Mouse (Mus musculus): Measurements from ENCODE around the gene Lrp2bp. TPM values are rescaled to one million over a fixed set of nuclear protein-coding genes. Genes with fewer than 3 reads are reported as not detected.

Gene Lrp2bp
- polyA plus RNA-seq, 1 experiment from 2014 or later: 0.80 TPM

GRCm38 (mm10) chr8:46010746-46011680 lies 11.9 kb downstream of the Lrp2bp start:
- Histone ChIP-seq H3K27ac (ENCODE audit: low read length) (peak overlapping the region; percentile 48), H3K4me3 (ENCODE audit: low read length) (peak overlapping the region; percentile 18), H3K27me3 (ENCODE audit: control insufficient read depth, insufficient read depth, low read depth, low read length) (no peaks in the 10 kb centered on the region), H3K4me2 (ENCODE audit: low read depth, low read length) (peak overlapping the region; percentile 36), H3K9ac (ENCODE audit: low read length) (peak overlapping the region; percentile 44), H3K36me3 (ENCODE audit: control insufficient read depth, insufficient read depth, low read length) (no peaks in the 10 kb centered on the region), H3K4me1 (replicated peaks; ENCODE audit: control insufficient read depth, insufficient read depth, low read length) (peaks cover 8% of the 10 kb centered on the region), H3K9me3 (ENCODE audit: control insufficient read depth, low read length) (no peaks in the 10 kb centered on the region)
- WGBS: 11% methylated on average over 17 of the region's 17 CpGs
- ATAC-seq (ENCODE audit: low read depth): peak; percentile 83

DNA sequence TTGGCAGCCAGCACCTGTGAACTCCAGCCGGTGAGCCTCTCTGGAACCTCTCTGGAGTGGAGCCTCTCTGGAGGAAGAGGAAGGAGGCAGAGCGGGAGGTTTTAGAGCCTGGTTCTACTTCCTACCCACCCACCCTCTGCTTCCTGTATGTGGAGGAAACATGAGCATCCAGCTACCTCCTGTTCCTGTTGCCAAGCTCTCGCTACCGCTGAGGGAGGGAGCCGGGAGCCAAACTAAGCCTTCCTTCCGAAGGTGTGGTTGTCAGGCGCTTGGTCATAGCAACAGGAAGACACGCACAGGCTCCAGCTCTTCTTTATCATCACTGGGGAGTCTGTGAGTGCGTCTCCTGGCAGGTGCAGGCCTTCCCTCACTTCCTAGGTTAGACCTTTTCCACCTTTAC lies 23.1 kb downstream of the Lrp2bp start:
- H3K4me2 ChIP-seq (ENCODE audit: low read depth, low read length): no peak overlapping the region
- 0 out of 2 replicates have a peak, but pooled peaks cover 4% of the 10 kb centered on the region for H3K4me1 ChIP-seq (replicated peaks; ENCODE audit: control insufficient read depth, insufficient read depth, low read length)
- no peaks in the 10 kb centered on the region for H3K36me3 ChIP-seq (ENCODE audit: control insufficient read depth, insufficient read depth, low read length)
- H3K9me3 ChIP-seq (ENCODE audit: control insufficient read depth, low read length): no peaks in the 10 kb centered on the region
- no peaks in the 10 kb centered on the region for H3K27me3 ChIP-seq (ENCODE audit: control insufficient read depth, insufficient read depth, low read depth, low read length)
- no peak for ATAC-seq (ENCODE audit: low read depth)
- no peak overlapping the region for H3K27ac ChIP-seq (ENCODE audit: low read length)
- H3K4me3 ChIP-seq (ENCODE audit: low read length): no peak overlapping the region
- H3K9ac ChIP-seq (ENCODE audit: low read length): no peak overlapping the region
- WGBS: 72% methylated on average over 9 of the region's 9 CpGs

DNA sequence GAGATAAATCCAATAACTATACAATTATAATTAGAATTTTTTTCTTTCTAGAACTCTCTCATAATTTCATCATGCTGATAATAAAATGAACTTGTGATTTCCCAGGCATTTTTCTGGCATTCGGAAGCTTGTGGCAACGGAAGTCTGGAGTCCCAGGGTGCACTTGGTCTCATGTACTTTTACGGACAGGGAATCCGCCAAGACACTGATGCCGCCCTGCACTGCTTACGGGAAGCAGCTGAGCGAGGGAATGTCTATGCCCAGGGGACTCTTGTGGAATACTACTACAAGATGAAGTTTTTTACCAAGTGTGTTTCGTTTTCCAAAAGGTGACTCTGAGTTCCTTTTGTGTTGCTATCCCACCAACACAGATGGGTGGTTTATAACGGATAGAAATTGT lies 23.7 kb downstream of the Lrp2bp start:
- H3K4me3 ChIP-seq (ENCODE audit: low read length): no peak overlapping the region
- no peaks in the 10 kb centered on the region for H3K36me3 ChIP-seq (ENCODE audit: control insufficient read depth, insufficient read depth, low read length)
- H3K27me3 ChIP-seq (ENCODE audit: control insufficient read depth, insufficient read depth, low read depth, low read length): no peaks in the 10 kb centered on the region
- no peak overlapping the region for H3K9ac ChIP-seq (ENCODE audit: low read length)
- no peak for ATAC-seq (ENCODE audit: low read depth)
- no peaks in the 10 kb centered on the region for H3K9me3 ChIP-seq (ENCODE audit: control insufficient read depth, low read length)
- 0 out of 2 replicates have a peak, but pooled peaks cover 4% of the 10 kb centered on the region for H3K4me1 ChIP-seq (replicated peaks; ENCODE audit: control insufficient read depth, insufficient read depth, low read length)
- WGBS: 89% methylated on average over 9 of the region's 9 CpGs
- H3K4me2 ChIP-seq (ENCODE audit: low read depth, low read length): no peak overlapping the region
- no peak overlapping the region for H3K27ac ChIP-seq (ENCODE audit: low read length)

GRCm38 (mm10) chr8:46024392-46024791 lies 25.3 kb downstream of the Lrp2bp start:
- H3K9ac ChIP-seq (ENCODE audit: low read length): no peak overlapping the region
- H3K27me3 ChIP-seq (ENCODE audit: control insufficient read depth, insufficient read depth, low read depth, low read length): no peaks in the 10 kb centered on the region
- 0 out of 2 replicates have a peak, but pooled peaks cover 4% of the 10 kb centered on the region for H3K4me1 ChIP-seq (replicated peaks; ENCODE audit: control insufficient read depth, insufficient read depth, low read length)
- 29% methylated on average over 4 of the region's 4 CpGs for WGBS
- no peak overlapping the region for H3K4me3 ChIP-seq (ENCODE audit: low read length)
- no peaks in the 10 kb centered on the region for H3K36me3 ChIP-seq (ENCODE audit: control insufficient read depth, insufficient read depth, low read length)
- no peak overlapping the region for H3K4me2 ChIP-seq (ENCODE audit: low read depth, low read length)
- no peaks in the 10 kb centered on the region for H3K9me3 ChIP-seq (ENCODE audit: control insufficient read depth, low read length)
- ATAC-seq (ENCODE audit: low read depth): peak; percentile 99
- H3K27ac ChIP-seq (ENCODE audit: low read length): peak overlapping the region; percentile 73

DNA sequence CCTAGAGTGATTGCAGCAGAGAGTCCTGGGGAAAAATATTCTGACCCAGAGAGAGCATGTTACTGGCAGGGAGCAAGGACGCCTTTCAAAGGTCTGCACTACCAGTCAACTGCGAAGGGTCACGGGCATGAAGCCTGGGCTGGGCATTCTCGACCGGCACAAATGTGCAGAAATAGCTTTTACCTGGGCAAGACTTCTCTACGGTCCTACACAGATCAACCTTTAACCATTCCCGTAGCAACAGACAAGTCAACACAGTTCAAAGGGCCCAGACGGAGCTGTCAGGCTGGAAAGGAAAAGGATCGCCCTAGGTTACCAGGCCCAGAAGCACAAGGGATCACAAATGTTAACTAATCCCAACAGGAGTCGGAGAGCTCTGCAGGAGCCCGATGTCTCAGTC lies 37.1 kb downstream of the Lrp2bp start:
- WGBS: 74% methylated on average over 11 of the region's 11 CpGs
- Histone ChIP-seq H3K36me3 (ENCODE audit: control insufficient read depth, insufficient read depth, low read length) (peaks cover 7% of the 10 kb centered on the region), H3K4me1 (replicated peaks; ENCODE audit: control insufficient read depth, insufficient read depth, low read length) (no peaks in the 10 kb centered on the region), H3K4me3 (ENCODE audit: low read length) (no peak overlapping the region), H3K9me3 (ENCODE audit: control insufficient read depth, low read length) (no peaks in the 10 kb centered on the region), H3K27ac (ENCODE audit: low read length) (no peak overlapping the region), H3K27me3 (ENCODE audit: control insufficient read depth, insufficient read depth, low read depth, low read length) (no peaks in the 10 kb centered on the region), H3K4me2 (ENCODE audit: low read depth, low read length) (no peak overlapping the region), H3K9ac (ENCODE audit: low read length) (no peak overlapping the region)
- no peak for ATAC-seq (ENCODE audit: low read depth)

- H3K4me2 ChIP-seq (ENCODE audit: low read depth, low read length): no peak overlapping the region
- no peak overlapping the region for H3K4me3 ChIP-seq (ENCODE audit: low read length)
- H3K4me1 ChIP-seq (replicated peaks; ENCODE audit: control insufficient read depth, insufficient read depth, low read length): no peaks in the 10 kb centered on the region
- H3K27ac ChIP-seq (ENCODE audit: low read length): no peak overlapping the region
- WGBS: 41% methylated on average over 1 of the region's 1 CpGs
- no peaks in the 10 kb centered on the region for H3K9me3 ChIP-seq (ENCODE audit: control insufficient read depth, low read length)
- ATAC-seq (ENCODE audit: low read depth): no peak
- H3K9ac ChIP-seq (ENCODE audit: low read length): no peak overlapping the region
- peaks cover 5% of the 10 kb centered on the region for H3K36me3 ChIP-seq (ENCODE audit: control insufficient read depth, insufficient read depth, low read length)
- H3K27me3 ChIP-seq (ENCODE audit: control insufficient read depth, insufficient read depth, low read depth, low read length): no peaks in the 10 kb centered on the region
These were observed 40.6 kb downstream of the Lrp2bp start for GRCm38 (mm10) chr8:46039666-46040065.

DNA sequence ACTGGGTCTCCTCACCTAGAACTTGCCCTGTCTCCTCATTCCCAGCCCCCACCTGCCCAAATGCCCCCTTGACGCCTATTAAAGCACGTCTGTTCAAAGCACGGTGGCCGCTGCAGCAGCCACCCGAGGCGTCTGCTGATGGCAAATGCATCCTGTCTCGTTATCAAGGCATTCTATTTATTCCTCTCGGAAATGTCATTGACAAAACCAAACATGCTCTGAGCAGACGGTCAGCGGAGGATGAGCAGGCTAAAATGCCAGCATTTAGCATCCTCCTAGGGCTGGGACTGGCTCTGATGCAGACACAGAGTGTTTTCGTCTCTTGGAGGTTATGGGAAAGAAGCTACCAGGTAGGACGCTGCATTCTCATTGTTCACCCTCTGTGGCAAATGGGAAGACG lies 41.2 kb downstream of the Lrp2bp start:
- 60% methylated on average over 13 of the region's 13 CpGs for WGBS
- Histone ChIP-seq H3K27me3 (ENCODE audit: control insufficient read depth, insufficient read depth, low read depth, low read length) (no peaks in the 10 kb centered on the region), H3K27ac (ENCODE audit: low read length) (no peak overlapping the region), H3K9ac (ENCODE audit: low read length) (no peak overlapping the region), H3K9me3 (ENCODE audit: control insufficient read depth, low read length) (no peaks in the 10 kb centered on the region), H3K4me3 (ENCODE audit: low read length) (no peak overlapping the region), H3K4me2 (ENCODE audit: low read depth, low read length) (no peak overlapping the region), H3K4me1 (replicated peaks; ENCODE audit: control insufficient read depth, insufficient read depth, low read length) (no peaks in the 10 kb centered on the region), H3K36me3 (ENCODE audit: control insufficient read depth, insufficient read depth, low read length) (peaks cover 7% of the 10 kb centered on the region)
- no peak for ATAC-seq (ENCODE audit: low read depth)

DNA sequence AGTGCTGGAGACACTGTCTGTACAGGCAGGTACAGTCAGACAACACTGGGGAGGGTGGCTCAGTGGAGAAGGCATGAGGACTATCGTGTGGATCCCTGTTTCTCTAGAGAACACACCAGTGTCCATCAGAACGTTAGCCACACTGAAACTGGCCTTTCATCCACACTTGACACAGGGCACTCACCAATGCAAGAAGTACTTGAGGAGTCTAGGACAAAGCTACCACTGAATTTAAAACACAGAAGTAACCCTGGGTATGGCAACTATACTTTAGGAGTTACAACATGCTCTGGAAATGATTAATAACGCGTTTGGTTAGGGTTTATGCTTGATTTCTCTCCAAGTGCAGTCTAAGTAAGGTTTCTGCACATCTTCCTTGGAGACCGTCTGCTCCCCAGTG lies 73.7 kb downstream of the Lrp2bp start:
- Histone ChIP-seq H3K4me3 (ENCODE audit: low read length) (no peak overlapping the region), H3K27me3 (ENCODE audit: control insufficient read depth, insufficient read depth, low read depth, low read length) (no peaks in the 10 kb centered on the region), H3K9ac (ENCODE audit: low read length) (no peak overlapping the region), H3K9me3 (ENCODE audit: control insufficient read depth, low read length) (no peaks in the 10 kb centered on the region), H3K36me3 (ENCODE audit: control insufficient read depth, insufficient read depth, low read length) (no peaks in the 10 kb centered on the region), H3K4me1 (replicated peaks; ENCODE audit: control insufficient read depth, insufficient read depth, low read length) (peaks cover 17% of the 10 kb centered on the region), H3K27ac (ENCODE audit: low read length) (peak overlapping the region; percentile 29; the same call in 1 of the 2 replicates), H3K4me2 (ENCODE audit: low read depth, low read length) (no peak overlapping the region)
- peak; percentile 5; the same call in 1 of the 2 replicates for ATAC-seq (ENCODE audit: low read depth)
- 63% methylated on average over 5 of the region's 5 CpGs for WGBS

DNA sequence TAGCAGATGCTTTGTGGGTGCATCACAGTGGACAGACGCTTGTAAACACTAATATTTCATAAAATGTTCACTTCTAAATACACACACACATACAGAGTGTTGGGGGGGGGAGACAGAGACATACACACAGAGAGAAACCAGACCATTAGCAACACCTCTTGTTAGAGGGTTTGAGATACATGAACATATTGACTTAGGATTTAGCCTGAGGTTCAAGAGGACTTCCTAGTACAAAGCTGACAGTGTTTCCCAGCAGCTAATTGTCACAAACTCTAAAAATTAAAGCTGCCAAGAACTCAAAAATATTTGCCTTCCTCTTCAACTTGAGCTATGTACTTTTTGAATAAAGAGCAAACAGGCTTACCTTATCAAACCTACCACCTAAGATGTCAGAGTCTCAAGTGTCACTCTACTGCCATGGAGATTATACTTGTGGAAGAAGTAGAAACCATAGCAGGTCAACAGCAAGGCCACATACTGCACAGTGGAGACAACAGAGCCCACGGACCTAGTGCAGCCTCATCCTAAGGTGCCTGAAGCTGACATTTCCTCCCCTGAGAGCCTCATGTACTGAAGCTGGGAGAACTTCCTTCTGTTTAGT lies 74.5 kb downstream of the Lrp2bp start:
- peak overlapping the region; percentile 56 for H3K27ac ChIP-seq (ENCODE audit: low read length)
- no peaks in the 10 kb centered on the region for H3K36me3 ChIP-seq (ENCODE audit: control insufficient read depth, insufficient read depth, low read length)
- H3K4me3 ChIP-seq (ENCODE audit: low read length): no peak overlapping the region
- no peaks in the 10 kb centered on the region for H3K9me3 ChIP-seq (ENCODE audit: control insufficient read depth, low read length)
- no peak overlapping the region for H3K9ac ChIP-seq (ENCODE audit: low read length)
- H3K4me1 ChIP-seq (replicated peaks; ENCODE audit: control insufficient read depth, insufficient read depth, low read length): peaks cover 17% of the 10 kb centered on the region
- no peak overlapping the region for H3K4me2 ChIP-seq (ENCODE audit: low read depth, low read length)
- no peaks in the 10 kb centered on the region for H3K27me3 ChIP-seq (ENCODE audit: control insufficient read depth, insufficient read depth, low read depth, low read length)
- WGBS: 47% methylated on average over 2 of the region's 2 CpGs
- peak; percentile 89 for ATAC-seq (ENCODE audit: low read depth)

Data from lung, embryonic 16.5 days (tissue).